ENCODE assay signal across 26 mouse cellular contexts in the genomic region with DNA sequence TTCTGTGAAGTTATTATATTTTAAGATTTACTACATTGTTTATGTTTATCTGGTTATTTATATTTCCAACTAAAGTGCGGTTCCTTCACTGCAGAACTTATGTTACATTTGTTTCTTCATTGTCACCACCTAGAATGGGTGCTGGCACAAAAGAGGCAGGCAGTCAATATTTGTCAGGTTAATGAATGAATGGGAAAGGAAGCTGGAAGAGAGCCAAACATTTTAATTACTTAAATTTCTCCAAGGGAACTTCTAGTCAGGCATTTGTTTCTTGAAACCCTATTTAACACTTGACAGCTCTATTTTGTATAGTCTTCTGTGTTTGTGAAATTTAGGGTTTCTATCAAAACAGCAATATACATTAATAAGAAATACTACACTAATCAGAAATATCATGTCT. TPM values are rescaled to one million over a fixed set of nuclear protein-coding genes. Genes with fewer than 3 reads are reported as not detected.
DNase-seq lines count a peak whose midpoint lies in the region; ATAC-seq and TF ChIP-seq lines count a peak whose summit lies in the region.
"Had no signal": no experiment of that assay in that cellular context is flagged by ENCODE, and none has a peak within 500 bp of the region (broad histone marks: within the 10 kb centered on the region; RNA-seq: fewer than 3 reads in every experiment).

No protein-coding gene starts in this region.

- H3K4me1 ChIP-seq in hindbrain, postnatal 0 days (ENCODE audit: insufficient read depth, low read length) = no peaks in the 10 kb centered on the region
- H3K4me1 ChIP-seq in hindbrain, embryonic 16.5 days (ENCODE audit: control insufficient read depth, insufficient read depth, low read depth, low read length) = no peaks in the 10 kb centered on the region
- no peaks in the 10 kb centered on the region for H3K4me1 ChIP-seq in kidney, embryonic 16.5 days (ENCODE audit: insufficient read depth, low read length)
- H3K4me1 ChIP-seq in midbrain, embryonic 14.5 days (ENCODE audit: control insufficient read depth, insufficient read depth, low read length) = no peaks in the 10 kb centered on the region
- no peaks in the 10 kb centered on the region for H3K4me1 ChIP-seq in midbrain, embryonic 11.5 days (ENCODE audit: control insufficient read depth, insufficient read depth, low read length)
- H3K4me1 ChIP-seq: embryonic facial prominence, embryonic 10.5 days; embryonic facial prominence, embryonic 12.5 days; forebrain, embryonic 15.5 days had no signal

- 52% methylated on average over 1 of the region's 1 CpGs for WGBS in hindbrain, postnatal 0 days
- WGBS in hindbrain, embryonic 16.5 days = 69% methylated on average over 1 of the region's 1 CpGs
- 63% methylated on average over 1 of the region's 1 CpGs for WGBS in kidney, embryonic 16.5 days
- 76% methylated on average over 1 of the region's 1 CpGs for WGBS in midbrain, embryonic 14.5 days
- 85% methylated on average over 1 of the region's 1 CpGs for WGBS in midbrain, embryonic 11.5 days

- H3K36me3 ChIP-seq in hindbrain, postnatal 0 days (ENCODE audit: insufficient read depth, low read length) = no peaks in the 10 kb centered on the region
- H3K36me3 ChIP-seq in hindbrain, embryonic 16.5 days (ENCODE audit: control insufficient read depth, insufficient read depth, low read length) = no peaks in the 10 kb centered on the region
- H3K36me3 ChIP-seq in kidney, embryonic 16.5 days (ENCODE audit: insufficient read depth, low read length) = no peaks in the 10 kb centered on the region
- no peaks in the 10 kb centered on the region for H3K36me3 ChIP-seq in midbrain, embryonic 14.5 days (ENCODE audit: control insufficient read depth, insufficient read depth, low read length)
- H3K36me3 ChIP-seq in midbrain, embryonic 11.5 days (ENCODE audit: control insufficient read depth, insufficient read depth, low read length) = no peaks in the 10 kb centered on the region
- H3K36me3 ChIP-seq: embryonic facial prominence, embryonic 10.5 days; embryonic facial prominence, embryonic 12.5 days; forebrain, embryonic 15.5 days had no signal

- TF ChIP-seq POLR2A in brain, embryonic 14.5 days (IDR thresholded peaks at IDR 0.05; ENCODE audit: borderline replicate concordance, extremely low read depth, insufficient read depth, insufficient read length, poor library complexity, severe bottlenecking) = no peak

- no peak overlapping the region for H3K4me2 ChIP-seq in hindbrain, postnatal 0 days (ENCODE audit: low read depth, low read length)
- no peak overlapping the region for H3K4me2 ChIP-seq in hindbrain, embryonic 16.5 days (ENCODE audit: low read length)
- no peak overlapping the region for H3K4me2 ChIP-seq in kidney, embryonic 16.5 days (replicated peaks; ENCODE audit: low read depth, low read length)
- no peak overlapping the region for H3K4me2 ChIP-seq in midbrain, embryonic 14.5 days (ENCODE audit: low read length)
- H3K4me2 ChIP-seq in midbrain, embryonic 11.5 days = no peak overlapping the region
- H3K4me2 ChIP-seq: embryonic facial prominence, embryonic 12.5 days; forebrain, embryonic 15.5 days had no signal

- no peak overlapping the region for H3K9ac ChIP-seq in hindbrain, postnatal 0 days (replicated peaks; ENCODE audit: low read length)
- H3K9ac ChIP-seq in hindbrain, embryonic 16.5 days (ENCODE audit: low read depth, low read length) = no peak overlapping the region
- H3K9ac ChIP-seq in kidney, embryonic 16.5 days (replicated peaks; ENCODE audit: low read length) = no peak overlapping the region
- no peak overlapping the region for H3K9ac ChIP-seq in midbrain, embryonic 14.5 days (replicated peaks; ENCODE audit: low read length)
- H3K9ac ChIP-seq in midbrain, embryonic 11.5 days (ENCODE audit: low read length) = no peak overlapping the region
- H3K9ac ChIP-seq: embryonic facial prominence, embryonic 12.5 days; forebrain, embryonic 15.5 days; forebrain, postnatal 0 days had no signal

- TF ChIP-seq CTCF in hindbrain, postnatal 0 days (IDR thresholded peaks at IDR 0.05; ENCODE audit: low read depth) = no peak
- no peak for TF ChIP-seq CTCF in brain, embryonic 14.5 days (IDR thresholded peaks at IDR 0.05; ENCODE audit: borderline replicate concordance, extremely low read depth, insufficient read depth, insufficient read length)

- peak; percentile 14 for DNase-seq in hindbrain, postnatal 0 days (ENCODE audit: low spot score)
- peak; percentile 61 for DNase-seq in kidney, adult 9 months
- DNase-seq in midbrain, embryonic 14.5 days = peak; percentile 0
- no peak for DNase-seq in midbrain, embryonic 11.5 days (ENCODE audit: low spot score, missing footprints)
- peak; percentile 36 for DNase-seq in brain, embryonic 14.5 days (ENCODE audit: low read depth)
- DNase-seq in right cerebral cortex, postnatal 10 days (ENCODE audit: low spot score in 2 of 2) = no peak
- DNase-seq: adrenal gland, adult 2 months; adrenal gland, postnatal 10 days; adrenal gland, postnatal 25 days; cerebellum, adult 11-12 months; cerebellum, adult 2 months; cerebellum, adult 9-10 months; cerebellum, postnatal 10 days; cerebellum, postnatal 25 days; forebrain, postnatal 0 days had no signal

- H3K27me3 ChIP-seq in hindbrain, postnatal 0 days (ENCODE audit: insufficient read depth, low read length) = no peaks in the 10 kb centered on the region
- H3K27me3 ChIP-seq in hindbrain, embryonic 16.5 days (replicated peaks; ENCODE audit: control insufficient read depth, insufficient read depth, low read length) = no peaks in the 10 kb centered on the region
- H3K27me3 ChIP-seq in kidney, embryonic 16.5 days (ENCODE audit: insufficient read depth, low read length) = no peaks in the 10 kb centered on the region
- H3K27me3 ChIP-seq in midbrain, embryonic 14.5 days (ENCODE audit: control insufficient read depth, insufficient read depth, low read length) = no peaks in the 10 kb centered on the region
- H3K27me3 ChIP-seq in midbrain, embryonic 11.5 days (ENCODE audit: control insufficient read depth, insufficient read depth, low read length) = no peaks in the 10 kb centered on the region
- H3K27me3 ChIP-seq: embryonic facial prominence, embryonic 12.5 days; forebrain, embryonic 15.5 days had no signal

- no peak overlapping the region for H3K27ac ChIP-seq in hindbrain, postnatal 0 days
- no peak overlapping the region for H3K27ac ChIP-seq in hindbrain, embryonic 16.5 days (ENCODE audit: low read depth, low read length)
- H3K27ac ChIP-seq in kidney, embryonic 16.5 days (ENCODE audit: low read length) = no peak overlapping the region
- no peak overlapping the region for H3K27ac ChIP-seq in midbrain, embryonic 14.5 days (replicated peaks; ENCODE audit: low read depth, low read length)
- no peak overlapping the region for H3K27ac ChIP-seq in midbrain, embryonic 11.5 days (ENCODE audit: low read depth, low read length)
- H3K27ac ChIP-seq: embryonic facial prominence, embryonic 10.5 days; embryonic facial prominence, embryonic 12.5 days; forebrain, embryonic 15.5 days had no signal

- H3K9me3 ChIP-seq in hindbrain, postnatal 0 days (ENCODE audit: low read length) = no peaks in the 10 kb centered on the region
- H3K9me3 ChIP-seq in hindbrain, embryonic 16.5 days (ENCODE audit: control insufficient read depth, low read length) = no peaks in the 10 kb centered on the region
- no peaks in the 10 kb centered on the region for H3K9me3 ChIP-seq in kidney, embryonic 16.5 days (ENCODE audit: low read length)
- no peaks in the 10 kb centered on the region for H3K9me3 ChIP-seq in midbrain, embryonic 14.5 days (ENCODE audit: control insufficient read depth, low read length)
- H3K9me3 ChIP-seq in midbrain, embryonic 11.5 days (ENCODE audit: control insufficient read depth, low read length) = no peaks in the 10 kb centered on the region
- H3K9me3 ChIP-seq: embryonic facial prominence, embryonic 10.5 days; embryonic facial prominence, embryonic 12.5 days; forebrain, embryonic 15.5 days had no signal

- H3K4me3 ChIP-seq in hindbrain, postnatal 0 days (ENCODE audit: low read length) = no peak overlapping the region
- H3K4me3 ChIP-seq in hindbrain, embryonic 16.5 days (ENCODE audit: low read length) = no peak overlapping the region
- H3K4me3 ChIP-seq in kidney, embryonic 16.5 days (ENCODE audit: low read length) = no peak overlapping the region
- no peak overlapping the region for H3K4me3 ChIP-seq in midbrain, embryonic 14.5 days (replicated peaks; ENCODE audit: low read depth, low read length)
- H3K4me3 ChIP-seq in midbrain, embryonic 11.5 days (ENCODE audit: low read depth, low read length) = no peak overlapping the region
- H3K4me3 ChIP-seq: embryonic facial prominence, embryonic 10.5 days; embryonic facial prominence, embryonic 12.5 days; forebrain, embryonic 15.5 days had no signal

- no peak for ATAC-seq in hindbrain, postnatal 0 days
- no peak for ATAC-seq in hindbrain, embryonic 16.5 days
- ATAC-seq in kidney, embryonic 16.5 days (ENCODE audit: low FRiP score, low TSS enrichment) = no peak
- ATAC-seq in midbrain, embryonic 14.5 days (ENCODE audit: low FRiP score, low TSS enrichment) = no peak
- ATAC-seq in midbrain, embryonic 11.5 days (ENCODE audit: low FRiP score) = no peak
- ATAC-seq: forebrain, embryonic 15.5 days; forebrain, postnatal 0 days had no signal

RNA-seq across cellular contexts. Expression of a gene that starts 43.8 kb away (rescaled TPM):
- not detected in 2 replicates for total RNA-seq in hindbrain, postnatal 0 days (2014; rRNA removed)
- polyA plus RNA-seq in hindbrain, postnatal 0 days (2015; fragmentation: Nextera tagmentation; extraction: Ambion mirVana) = not detected in 2 replicates
- not detected in 2 replicates for polyA plus RNA-seq in hindbrain, embryonic 16.5 days (2015; fragmentation: Nextera tagmentation; extraction: Ambion mirVana)
- polyA plus RNA-seq in kidney, embryonic 16.5 days (2015; fragmentation: Nextera tagmentation; extraction: Ambion mirVana) = 0.24 TPM in 1 of 2 replicates, not detected in the other
- not detected in 2 replicates for polyA plus RNA-seq in midbrain, embryonic 14.5 days (2014; fragmentation: Nextera tagmentation; extraction: Ambion mirVana)
- polyA plus RNA-seq in midbrain, embryonic 11.5 days (2014; fragmentation: Nextera tagmentation; extraction: Ambion mirVana) = not detected in 2 replicates
- polyA plus RNA-seq in brain, embryonic 14.5 days (2012; rRNA removed) = not detected in 2 replicates
- total RNA-seq: adrenal gland, adult 2 months; adrenal gland, postnatal 10 days; adrenal gland, postnatal 25 days; ES-E14; forebrain, postnatal 0 days; MEL had no signal
- polyA plus RNA-seq: adrenal gland, adult 2 months; C2C12; cerebellum, adult 2 months; cortical plate, adult 2 months; embryonic facial prominence, embryonic 12.5 days; embryonic facial prominence, embryonic 14.5 days; forebrain, embryonic 11.5 days; forebrain, embryonic 15.5 days; forebrain, postnatal 0 days had no signal

Comparison
In these comparisons a context has a peak if more than half of its experiments do, and no peak if none do; other contexts are left out.
1. DNase-seq: peak in hindbrain, postnatal 0 days (single experiment), kidney, adult 9 months (single experiment), midbrain, embryonic 14.5 days (single experiment) and brain, embryonic 14.5 days (single experiment); none in midbrain, embryonic 11.5 days (single experiment) and right cerebral cortex, postnatal 10 days (0 of 2).